Mouse (Mus musculus) retina, postnatal 1 day (tissue): Measurements from ENCODE around the gene Slc30a9.

Experiments
- DNase-seq: peaks from one replicate; pipeline ENCODE4 v3.0.0-alpha.2; 2012

Gene Slc30a9

GRCm38 (mm10) chr5:67306698-67307521 lies at the start of gene Slc30a9:
Gene Slc30a9 (plus strand): TSS chr5:67306955.
- DNase-seq, result peak; percentile 92

GRCm38 (mm10) chr5:67258473-67258872 lies 48.3 kb upstream of the Slc30a9 start:
- DNase-seq, result no peak

- DNase-seq, result no peak
These were observed 46.6 kb upstream of the Slc30a9 start for GRCm38 (mm10) chr5:67260159-67260530.

GRCm38 (mm10) chr5:67260531-67261371 lies 46.0 kb upstream of the Slc30a9 start, which contains the start of gene Tmem33:
Gene Tmem33 (plus strand): TSS chr5:67260565.
- DNase-seq, result peak; percentile 97

GRCm38 (mm10) chr5:67262964-67263363 lies 43.8 kb upstream of the Slc30a9 start:
- no peak for DNase-seq

- peak; percentile 15 for DNase-seq
These were observed 40.6 kb upstream of the Slc30a9 start for GRCm38 (mm10) chr5:67266106-67266505.

- DNase-seq, result no peak
These were observed 37.4 kb upstream of the Slc30a9 start for GRCm38 (mm10) chr5:67269309-67269708.

- no peak for DNase-seq
These were observed 27.3 kb upstream of the Slc30a9 start for GRCm38 (mm10) chr5:67279407-67279806.

- DNase-seq, result no peak
These were observed 26.9 kb upstream of the Slc30a9 start for GRCm38 (mm10) chr5:67279840-67280239.

- no peak for DNase-seq
These were observed 26.4 kb upstream of the Slc30a9 start for GRCm38 (mm10) chr5:67280400-67280799.

- no peak for DNase-seq
These were observed 11.7 kb upstream of the Slc30a9 start for GRCm38 (mm10) chr5:67295029-67295428.

GRCm38 (mm10) chr5:67295682-67296081 lies 11.1 kb upstream of the Slc30a9 start:
- no peak for DNase-seq

GRCm38 (mm10) chr5:67296171-67296570 lies 10.6 kb upstream of the Slc30a9 start:
- no peak for DNase-seq

GRCm38 (mm10) chr5:67297026-67297813 lies 9.5 kb upstream of the Slc30a9 start:
- DNase-seq, result no peak

- DNase-seq, result no peak
These were observed 6.8 kb upstream of the Slc30a9 start for GRCm38 (mm10) chr5:67299847-67300412.

- DNase-seq, result no peak
These were observed 5.7 kb upstream of the Slc30a9 start for GRCm38 (mm10) chr5:67300926-67301597.

GRCm38 (mm10) chr5:67301722-67302331 lies 4.9 kb upstream of the Slc30a9 start:
- DNase-seq, result no peak

GRCm38 (mm10) chr5:67303816-67304215 lies 2.9 kb upstream of the Slc30a9 start:
- no peak for DNase-seq

- peak; percentile 6 for DNase-seq
These were observed 986 bp downstream of the Slc30a9 start for GRCm38 (mm10) chr5:67307659-67308222.

- DNase-seq, result no peak
These were observed 5.2 kb downstream of the Slc30a9 start for GRCm38 (mm10) chr5:67311811-67312521.

GRCm38 (mm10) chr5:67312522-67312851 lies 5.7 kb downstream of the Slc30a9 start:
- no peak for DNase-seq
